Mouse (Mus musculus): ENCODE results near the gene Cyp2d34. TPM values are rescaled to one million over a fixed set of nuclear protein-coding genes. Genes with fewer than 3 reads are reported as not detected.

Gene Cyp2d34
- polyA plus RNA-seq (2017; shearing (Covaris generic)) = not detected

GRCm38 (mm10) chr15:82620531-82621202 lies at the start of gene Cyp2d34:
Gene Cyp2d34 (minus strand): TSS chr15:82620946.

Other genes with a start within 250 kb of the Cyp2d34 start
- gene Cyp2d22, start 240.7 kb downstream of the Cyp2d34 start, polyA plus RNA-seq (2017; shearing (Covaris generic)) = 5.6 TPM
- not detected for gene Cyp2d11, start 226.9 kb downstream of the Cyp2d34 start, polyA plus RNA-seq (2017; shearing (Covaris generic))
- gene Cyp2d10, start 213.8 kb downstream of the Cyp2d34 start, polyA plus RNA-seq (2017; shearing (Covaris generic)) = 0.93 TPM
- gene Cyp2d9, start 187.5 kb downstream of the Cyp2d34 start, polyA plus RNA-seq (2017; shearing (Covaris generic)) = not detected
- 0.32 TPM for gene Cyp2d12, start 65.9 kb downstream of the Cyp2d34 start, polyA plus RNA-seq (2017; shearing (Covaris generic))
- gene Cyp2d40, start 143.2 kb upstream of the Cyp2d34 start, polyA plus RNA-seq (2017; shearing (Covaris generic)) = not detected
- 1.0 TPM for gene Cyp2d26, start 173.3 kb upstream of the Cyp2d34 start, polyA plus RNA-seq (2017; shearing (Covaris generic))